Mouse (Mus musculus) thymus, postnatal 10 days (tissue): ENCODE measurements around the gene Tmem87b.

ENCODE experiments used
- DNase-seq, 2 experiments: peaks; one replicate each; pipeline ENCODE4 v3.0.0; 2021; ENCODE audit warnings: low spot score in 2 of 2

Tmem87b gene

GRCm38 (mm10) chr2:128887866-128888550 is 70.1 kb downstream of the Tmem87b start:
- no peak for DNase-seq

- DNase-seq: no peak
These were observed 72.9 kb downstream of the Tmem87b start for GRCm38 (mm10) chr2:128890661-128891335.

- no peak for DNase-seq
These were observed 74.3 kb downstream of the Tmem87b start for GRCm38 (mm10) chr2:128892180-128892721.

GRCm38 (mm10) chr2:128902843-128903242 is 84.9 kb downstream of the Tmem87b start:
- no peak for DNase-seq

GRCm38 (mm10) chr2:128903661-128904060 is 85.7 kb downstream of the Tmem87b start:
- DNase-seq: no peak
